ENCODE assay signal across 20 mouse cellular contexts in genomic region chr1:164376761-164377487, GRCm38 (mm10).
"Had no signal": no experiment of that assay in that cellular context is flagged by ENCODE, and none has a peak within 500 bp of the region (broad histone marks: within the 10 kb centered on the region; RNA-seq: fewer than 3 reads in every experiment).

No protein-coding gene starts in this region.

- H3K27ac ChIP-seq: kidney, postnatal 0 days; left cerebral cortex, adult 2 months; liver, embryonic 14.5 days; lung, embryonic 15.5 days; midbrain, embryonic 10.5 days; midbrain, embryonic 13.5 days; neural tube, embryonic 13.5 days; stomach, embryonic 15.5 days had no signal

- H3K4me3 ChIP-seq: left cerebral cortex, adult 2 months; lung, embryonic 15.5 days; megakaryocyte, embryonic 14.5 days; midbrain, embryonic 10.5 days; midbrain, embryonic 13.5 days; myocyte; neural tube, embryonic 13.5 days; stomach, embryonic 15.5 days had no signal

- DNase-seq: kidney, postnatal 25 days; layer of hippocampus, postnatal 36 days; lung, adult 18-20 months; lung, postnatal 10 days; lung, postnatal 36 days; retina, postnatal 1 day; right cerebral cortex, postnatal 25 days; spleen, adult 18-20 months; thymus, postnatal 25 days had no signal

- H3K27me3 ChIP-seq: lung, embryonic 15.5 days; megakaryocyte, embryonic 14.5 days; midbrain, embryonic 13.5 days; neural tube, embryonic 13.5 days; stomach, embryonic 15.5 days had no signal

- H3K4me1 ChIP-seq: lung, embryonic 15.5 days; megakaryocyte, embryonic 14.5 days; midbrain, embryonic 10.5 days; midbrain, embryonic 13.5 days; stomach, embryonic 15.5 days had no signal

- H3K4me2 ChIP-seq: lung, embryonic 15.5 days; midbrain, embryonic 13.5 days; neural tube, embryonic 13.5 days; stomach, embryonic 15.5 days had no signal

- H3K36me3 ChIP-seq: lung, embryonic 15.5 days; neural tube, embryonic 13.5 days had no signal

- ATAC-seq: midbrain, embryonic 13.5 days; midbrain, embryonic 16.5 days had no signal

- H3K9ac ChIP-seq: liver, embryonic 14.5 days; lung, embryonic 15.5 days; midbrain, embryonic 13.5 days; neural tube, embryonic 13.5 days; stomach, embryonic 15.5 days had no signal

- H3K9me3 ChIP-seq: lung, embryonic 15.5 days; megakaryocyte, embryonic 14.5 days; midbrain, embryonic 10.5 days; midbrain, embryonic 13.5 days; neural tube, embryonic 13.5 days; stomach, embryonic 15.5 days had no signal
